Mouse (Mus musculus) heart, adult 2 months (tissue): Measurements from ENCODE around the gene Trim72. TPM values are rescaled to one million over a fixed set of nuclear protein-coding genes. Genes with fewer than 3 reads are reported as not detected.

Experiments used
- DNase-seq, 2 experiments: peaks; one replicate each; pipeline ENCODE4 v3.0.0; 2021
- H3K27ac ChIP-seq: fragments of 200-600 bp; 2 replicates; pipeline ENCODE4 v1.8.1; 2022
- H3K27me3 ChIP-seq: fragments of 200-500 bp; 2 replicates; pipeline ENCODE4 v1.6.1; 2012; ENCODE audit warnings: mild to moderate bottlenecking, low read length, inconsistent platforms, mixed read lengths; ENCODE audit not compliant: control insufficient read depth, insufficient read depth
- H3K36me3 ChIP-seq: fragments of 200-500 bp; 2 replicates; pipeline ENCODE4 v1.6.1; 2012; ENCODE audit warnings: low read length, inconsistent platforms; ENCODE audit not compliant: control insufficient read depth, insufficient read depth
- H3K4me1 ChIP-seq: fragments of 200-500 bp; 2 replicates; pipeline ENCODE4 v1.6.1; 2011; ENCODE audit warnings: low read length; ENCODE audit not compliant: control insufficient read depth, insufficient read depth
- H3K4me3 ChIP-seq: fragments of 200-600 bp; 2 replicates; pipeline ENCODE4 v1.8.1; 2022
- H3K79me2 ChIP-seq: fragments of 200-500 bp; replicated peaks from 2 replicates; pipeline ENCODE4 v1.6.1; 2012; ENCODE audit warnings: mild to moderate bottlenecking, inconsistent platforms, low read length, moderate library complexity, mixed read lengths; ENCODE audit not compliant: control insufficient read depth, insufficient read depth
- H3K9ac ChIP-seq: fragments of 200-500 bp; 2 replicates; pipeline ENCODE4 v1.6.1; 2012; ENCODE audit warnings: low read depth, mild to moderate bottlenecking, control low read depth, inconsistent platforms, low read length, mixed read lengths
- CTCF ChIP-seq: fragments of 200-600 bp; IDR thresholded peaks from 2 replicates; pipeline ENCODE4 v1.8.1; 2022; ENCODE audit warnings: antibody characterized with exemption, mild to moderate bottlenecking, moderate library complexity
- EP300 ChIP-seq: fragments of 200-500 bp; IDR thresholded peaks from 2 replicates; pipeline ENCODE4 v1.6.1; 2011; ENCODE audit warnings: low read depth, low read length, control low read depth; ENCODE audit not compliant: insufficient read depth
- POLR2A ChIP-seq: fragments of 200-500 bp; IDR thresholded peaks from 2 replicates; pipeline ENCODE4 v1.6.1; 2011; ENCODE audit warnings: mild to moderate bottlenecking, low read depth, low read length, control low read depth; ENCODE audit not compliant: insufficient read depth
- WGBS: fragments of 180-500 bp; shearing (Covaris S2); methylation state at CpG from one replicate; pipeline ENCODE4 v1.1.7; 2018; 5-methylcytosine and 5-hydroxymethylcytosine counted together
- intact Hi-C: fragments of 180-260 bp; cut with DNase I; formaldehyde crosslinking; loops from one replicate; pipeline ENCODE4 v1.15.1; 2025
- polyA plus RNA-seq: library from polyadenylated mRNA; depleted of rRNA; stranded (reverse); fragments of >200 nt; gene quantifications from 2 replicates; pipeline ENCODE4 v1.2.3, GENCODE M21; 2012
- total RNA-seq, 2 experiments: library from RNA; stranded (reverse); gene quantifications; 2 replicates each; pipeline ENCODE4 v1.2.3; 2021

Trim72 gene
- total and polyA plus RNA-seq, 3 experiments: 252 to 303 (median 278) TPM

DNA sequence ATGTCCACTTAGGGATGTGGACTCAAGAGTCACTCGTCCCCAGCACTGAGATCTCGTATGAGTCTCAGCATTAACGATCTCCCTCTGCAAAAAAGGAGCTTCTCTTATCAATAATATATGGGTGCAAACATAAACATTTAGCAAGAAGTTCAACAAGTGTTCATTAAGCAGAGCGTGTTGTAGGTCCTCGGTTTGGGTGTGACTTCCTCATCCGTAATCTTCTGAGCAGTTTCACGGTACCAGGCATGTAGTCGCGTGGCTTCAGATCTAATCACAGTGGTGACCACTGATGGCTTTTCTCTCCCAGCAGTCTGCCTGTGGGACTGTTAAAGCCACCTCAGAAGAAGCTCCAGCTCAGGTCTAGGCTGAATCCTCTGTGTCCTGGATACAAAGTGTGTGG lies 20.6 kb downstream of the Trim72 start:
- TF ChIP-seq CTCF (no peak), POLR2A (no peak), EP300 (no peak)
- Histone ChIP-seq H3K36me3 (no peaks in the 10 kb centered on the region), H3K27me3 (no peaks in the 10 kb centered on the region), H3K27ac (no peak overlapping the region), H3K79me2 (no peaks in the 10 kb centered on the region), H3K4me1 (no peaks in the 10 kb centered on the region), H3K9ac (no peak overlapping the region), H3K4me3 (no peak overlapping the region)
- intact Hi-C loops: no loop called here
- WGBS: 86% methylated on average over 9 of the region's 9 CpGs
- no peak for DNase-seq

DNA sequence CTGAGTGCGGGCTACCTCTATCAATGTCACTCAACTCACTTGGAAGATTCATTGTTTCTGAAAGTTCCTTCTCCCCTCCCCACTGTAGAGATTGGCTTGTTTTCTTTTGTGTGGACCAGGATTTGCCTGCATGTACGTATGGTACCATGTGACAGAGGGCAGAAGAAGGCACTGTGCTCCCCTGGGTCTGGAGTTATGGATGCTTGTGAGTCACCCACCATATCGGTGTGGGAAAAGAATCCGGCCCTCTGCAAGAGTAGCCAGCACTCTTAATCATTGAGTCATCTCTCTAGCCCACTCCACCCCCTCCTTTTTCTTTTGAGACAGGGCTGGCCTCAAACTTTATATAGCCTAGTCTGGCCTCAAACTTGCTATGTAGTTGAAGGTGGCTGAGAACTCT lies 21.2 kb downstream of the Trim72 start:
- Histone ChIP-seq H3K9ac (no peak overlapping the region), H3K79me2 (no peaks in the 10 kb centered on the region), H3K27me3 (no peaks in the 10 kb centered on the region), H3K4me3 (no peak overlapping the region), H3K4me1 (no peaks in the 10 kb centered on the region), H3K27ac (no peak overlapping the region), H3K36me3 (no peaks in the 10 kb centered on the region)
- WGBS: 55% methylated on average over 4 of the region's 4 CpGs
- DNase-seq: no peak
- intact Hi-C loops: no loop called here
- no peak for TF ChIP-seq CTCF
- TF ChIP-seq POLR2A: no peak

DNA sequence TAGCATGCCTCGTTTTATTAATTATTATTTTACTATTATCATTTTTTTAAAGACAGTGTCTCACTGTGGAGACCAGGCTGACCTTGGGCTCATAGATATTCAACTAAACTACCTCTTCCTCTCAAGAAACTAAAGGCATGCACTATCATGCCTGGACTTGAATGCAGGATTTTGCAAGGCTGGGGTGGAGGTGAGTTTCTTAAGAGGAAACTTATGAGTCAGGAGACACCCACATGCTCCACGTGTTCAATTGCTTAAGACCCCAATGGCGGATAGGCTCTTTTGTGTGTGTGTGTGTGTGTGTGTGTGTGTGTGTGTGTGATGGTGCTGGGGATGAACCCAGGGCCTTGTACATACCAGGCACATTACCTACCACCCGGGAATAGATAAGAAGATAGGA lies 21.6 kb downstream of the Trim72 start:
- WGBS: 67% methylated on average over 4 of the region's 4 CpGs
- DNase-seq: no peak
- intact Hi-C loops: no loop called here

DNA sequence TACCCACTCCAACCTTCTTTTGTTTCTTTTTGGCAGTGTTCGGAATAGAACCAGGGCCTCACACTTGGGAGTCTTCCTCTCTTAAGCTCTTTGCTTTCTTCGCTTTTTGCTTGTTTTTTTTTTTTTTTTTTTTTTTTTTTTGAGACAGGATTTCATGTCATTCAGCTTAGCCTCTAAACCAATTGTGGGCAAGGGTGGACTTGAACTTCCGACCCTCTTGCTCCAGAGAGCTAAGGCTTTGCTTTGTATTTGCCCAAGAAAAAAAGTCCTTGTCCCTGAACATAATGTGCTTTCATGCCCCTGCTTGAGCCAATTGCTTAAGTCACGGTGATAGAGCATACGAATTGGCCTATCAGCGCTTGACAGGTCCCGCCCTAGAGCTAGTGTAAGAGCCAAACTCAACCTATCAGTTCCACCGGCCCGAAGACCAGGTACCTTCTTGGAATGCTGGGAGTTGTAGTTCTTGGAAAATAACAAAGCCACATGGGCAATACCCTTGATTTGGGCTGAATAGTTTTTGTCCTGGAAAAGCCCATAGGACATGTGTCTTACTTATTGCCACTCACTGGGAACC lies 27.7 kb downstream of the Trim72 start:
- Histone ChIP-seq H3K27ac (no peak overlapping the region), H3K4me1 (peaks cover 2% of the 10 kb centered on the region), H3K79me2 (no peaks in the 10 kb centered on the region), H3K36me3 (no peaks in the 10 kb centered on the region; the same call in 1 of the 2 replicates), H3K9ac (no peak overlapping the region), H3K27me3 (no peaks in the 10 kb centered on the region), H3K4me3 (no peak overlapping the region)
- no peak for TF ChIP-seq CTCF
- no peak for TF ChIP-seq EP300
- no peak for TF ChIP-seq POLR2A
- intact Hi-C loops: no loop called here
- 59% methylated on average over 9 of the region's 9 CpGs for WGBS
- DNase-seq: no peak

More for the DNA sequence above, 21.6 kb downstream of the Trim72 start:
- Histone ChIP-seq H3K79me2 (no peaks in the 10 kb centered on the region), H3K4me1 (no peaks in the 10 kb centered on the region), H3K4me3 (no peak overlapping the region), H3K9ac (no peak overlapping the region), H3K27me3 (no peaks in the 10 kb centered on the region), H3K36me3 (no peaks in the 10 kb centered on the region), H3K27ac (no peak overlapping the region)
- no peak for TF ChIP-seq CTCF
- TF ChIP-seq POLR2A: no peak
- TF ChIP-seq EP300: no peak

DNA sequence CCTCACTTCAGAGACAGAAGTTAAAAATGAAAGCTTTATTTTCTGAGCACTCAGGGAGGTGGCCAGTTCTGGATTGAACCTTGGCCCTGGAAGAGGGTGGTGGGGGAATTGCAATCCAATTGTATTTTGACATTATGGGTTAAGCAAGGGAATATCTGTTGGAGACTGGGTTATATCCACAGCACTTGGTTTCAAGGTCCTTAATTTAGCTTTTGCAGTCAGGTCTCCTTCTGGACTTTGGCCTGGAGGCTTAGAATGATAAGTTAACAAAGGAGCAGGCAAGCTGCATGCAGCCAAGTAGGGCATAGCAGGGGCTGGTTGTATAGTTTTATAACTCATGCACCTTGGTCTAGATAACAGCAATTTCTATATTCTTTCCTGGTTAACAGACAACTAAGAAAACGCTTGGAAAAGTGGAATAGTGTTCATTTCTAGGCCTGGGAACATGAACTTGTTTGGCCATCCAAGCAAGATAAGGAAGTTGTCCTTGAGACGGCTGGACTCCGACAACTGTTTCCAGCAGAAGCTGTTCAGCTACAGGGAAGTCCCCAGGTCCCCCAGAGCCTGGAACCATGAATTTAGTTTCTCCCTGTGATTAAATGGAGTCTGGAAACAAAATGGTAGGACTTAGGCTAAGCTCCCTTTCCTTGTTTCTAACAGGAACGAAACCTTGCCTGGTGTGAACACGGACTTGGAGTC lies 28.7 kb downstream of the Trim72 start:
- peaks cover 2% of the 10 kb centered on the region for H3K4me1 ChIP-seq
- no peak for DNase-seq
- intact Hi-C loops: no loop called here

DNA sequence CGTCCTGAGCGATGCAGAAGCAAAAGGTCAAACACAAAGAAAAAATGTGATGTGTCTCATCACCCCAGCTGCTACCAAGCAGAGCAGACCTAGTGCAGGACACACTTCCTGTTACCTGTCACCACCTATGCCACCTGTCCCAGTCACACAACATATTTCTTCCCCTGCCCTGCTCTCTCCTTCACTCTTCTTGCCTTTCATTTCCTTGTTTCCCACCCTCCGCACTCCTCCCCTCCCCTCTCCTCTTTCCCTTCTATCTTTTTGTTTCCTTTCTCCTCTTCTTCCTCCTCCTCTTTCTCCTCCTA lies 29.2 kb downstream of the Trim72 start:
- Histone ChIP-seq H3K36me3 (no peaks in the 10 kb centered on the region; the same call in 1 of the 2 replicates), H3K4me1 (peaks cover 2% of the 10 kb centered on the region), H3K79me2 (no peaks in the 10 kb centered on the region), H3K4me3 (no peak overlapping the region), H3K9ac (no peak overlapping the region), H3K27me3 (no peaks in the 10 kb centered on the region), H3K27ac (no peak overlapping the region)
- TF ChIP-seq EP300: no peak
- no peak for TF ChIP-seq POLR2A
- no peak for TF ChIP-seq CTCF
- no peak for DNase-seq
- WGBS: 80% methylated on average over 3 of the region's 3 CpGs
- intact Hi-C loops: no loop called here

More for the DNA sequence above, 28.7 kb downstream of the Trim72 start:
- WGBS: 44% methylated on average over 5 of the region's 5 CpGs
- Histone ChIP-seq H3K27ac (no peak overlapping the region), H3K79me2 (no peaks in the 10 kb centered on the region), H3K9ac (no peak overlapping the region), H3K27me3 (no peaks in the 10 kb centered on the region), H3K36me3 (no peaks in the 10 kb centered on the region; the same call in 1 of the 2 replicates), H3K4me3 (no peak overlapping the region)
- no peak for TF ChIP-seq EP300
